Mouse (Mus musculus): Measurements from ENCODE around the gene Ctla4. TPM values are rescaled to one million over a fixed set of nuclear protein-coding genes. Genes with fewer than 3 reads are reported as not detected.

Ctla4 gene
- polyA plus RNA-seq, 1 experiment from 2014 or later, result 0.13 TPM

DNA sequence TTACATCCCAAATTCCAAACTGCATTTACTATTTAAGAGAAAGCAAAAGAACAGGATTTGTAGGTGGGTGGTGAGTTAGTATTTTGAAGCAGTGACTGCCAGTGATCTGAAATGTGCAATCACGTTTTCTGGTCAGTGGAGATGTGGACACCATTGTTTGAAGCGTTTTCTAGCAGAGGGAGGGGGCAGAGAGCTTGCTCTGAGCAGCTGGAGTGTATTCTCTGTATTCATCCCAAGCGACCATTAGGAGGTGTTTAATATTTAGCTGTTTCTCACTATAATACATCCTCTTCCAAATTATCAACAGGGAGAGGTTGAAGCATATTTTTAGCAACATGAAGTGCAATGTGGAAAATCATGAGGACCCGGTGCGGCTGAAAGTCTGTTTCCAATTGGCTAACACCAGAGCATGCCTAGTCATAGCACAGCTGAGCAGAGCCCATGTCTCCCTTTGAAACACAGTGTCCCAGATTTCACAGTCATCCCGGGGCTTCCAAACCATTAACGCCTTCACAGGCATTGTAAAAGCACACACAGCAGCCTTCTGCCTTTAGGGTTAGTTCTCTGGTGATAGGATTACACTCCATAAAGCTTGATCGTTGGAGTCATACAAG lies 49.3 kb downstream of the Ctla4 start:
- WGBS, result 35% methylated on average over 8 of the region's 8 CpGs
- ATAC-seq (ENCODE audit: extremely low read depth, insufficient number of reproducible peaks, low FRiP score, low TSS enrichment), result no peak
- H3K27me3 ChIP-seq (replicated peaks), result no peaks in the 10 kb centered on the region

DNA sequence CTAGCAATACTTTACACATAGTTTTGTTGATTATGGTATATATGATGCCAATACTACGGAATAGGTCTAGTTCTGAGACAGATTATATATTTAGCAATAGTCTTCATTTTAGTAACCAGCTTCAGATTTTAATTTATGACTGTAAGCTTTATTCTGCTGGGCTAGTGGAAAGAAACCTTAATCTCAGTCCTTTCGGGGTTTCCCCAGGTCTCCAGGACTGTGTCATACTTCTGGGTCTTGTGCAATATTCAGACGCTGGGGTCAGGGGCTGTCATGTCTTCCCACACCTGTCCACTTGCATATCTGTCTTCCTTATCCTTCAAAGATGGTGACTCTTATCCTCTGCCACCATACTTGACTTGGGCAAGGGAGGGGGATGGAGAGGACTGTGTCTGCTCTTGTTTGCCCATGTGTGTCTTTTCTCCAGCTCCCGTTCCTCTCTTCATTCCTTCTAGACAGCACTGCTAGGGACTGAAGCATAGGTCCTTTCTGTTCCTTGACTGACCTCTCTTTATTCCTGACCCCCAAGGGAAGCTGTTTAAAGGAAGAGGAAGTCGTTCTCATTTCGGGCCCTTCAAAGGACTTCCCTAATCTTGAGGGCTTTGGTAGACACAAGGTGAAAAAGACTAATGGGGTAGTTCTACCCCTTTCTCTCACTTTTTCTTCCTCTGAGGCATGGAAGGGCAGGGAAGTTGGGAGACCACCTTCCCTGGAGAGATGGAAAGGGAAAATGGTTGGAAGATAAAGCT lies 50.3 kb downstream of the Ctla4 start:
- no peak overlapping the region for H3K4me2 ChIP-seq
- no peak for ATAC-seq (ENCODE audit: extremely low read depth, insufficient number of reproducible peaks, low FRiP score, low TSS enrichment)
- H3K4me1 ChIP-seq, result peaks cover 14% of the 10 kb centered on the region
- no peak overlapping the region for H3K27ac ChIP-seq (replicated peaks)
- H3K27me3 ChIP-seq (replicated peaks), result no peaks in the 10 kb centered on the region
- no peaks in the 10 kb centered on the region for H3K9me3 ChIP-seq
- WGBS, result 68% methylated on average over 6 of the region's 6 CpGs
- no peak overlapping the region for H3K4me3 ChIP-seq
- H3K36me3 ChIP-seq, result no peaks in the 10 kb centered on the region
- no peak overlapping the region for H3K9ac ChIP-seq

More for the DNA sequence above, 49.3 kb downstream of the Ctla4 start:
- no peaks in the 10 kb centered on the region for H3K9me3 ChIP-seq
- H3K27ac ChIP-seq (replicated peaks), result peak overlapping the region; percentile 61
- no peaks in the 10 kb centered on the region for H3K36me3 ChIP-seq
- H3K9ac ChIP-seq, result peak overlapping the region; percentile 58; the same call in 1 of the 2 replicates
- peaks cover 14% of the 10 kb centered on the region for H3K4me1 ChIP-seq
- no peak overlapping the region for H3K4me3 ChIP-seq
- H3K4me2 ChIP-seq, result peak overlapping the region; percentile 35

DNA sequence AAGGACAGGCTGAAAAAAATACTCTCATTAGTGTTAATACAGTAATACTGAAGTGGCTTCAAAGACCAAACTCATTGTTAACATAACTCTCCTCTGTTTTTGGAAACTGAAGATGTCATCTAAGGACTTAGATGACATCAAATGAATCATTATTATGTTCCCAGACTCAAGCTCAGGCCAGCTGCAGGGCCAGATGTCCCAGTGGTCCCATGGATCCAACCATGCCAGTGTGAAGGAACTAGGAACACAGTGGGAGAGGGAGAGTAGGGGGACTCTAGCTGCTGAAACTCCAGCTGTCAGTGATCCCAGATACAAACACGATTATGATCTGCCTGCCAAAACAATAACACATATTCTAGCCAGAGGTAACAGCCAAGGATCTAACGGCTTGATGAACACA lies 51.5 kb downstream of the Ctla4 start:
- H3K4me3 ChIP-seq, result no peak overlapping the region
- H3K4me2 ChIP-seq, result no peak overlapping the region
- no peak overlapping the region for H3K27ac ChIP-seq (replicated peaks)
- H3K9ac ChIP-seq, result no peak overlapping the region
- 78% methylated on average over 2 of the region's 2 CpGs for WGBS
- H3K27me3 ChIP-seq (replicated peaks), result no peaks in the 10 kb centered on the region
- no peaks in the 10 kb centered on the region for H3K9me3 ChIP-seq
- no peaks in the 10 kb centered on the region for H3K36me3 ChIP-seq
- ATAC-seq (ENCODE audit: extremely low read depth, insufficient number of reproducible peaks, low FRiP score, low TSS enrichment), result no peak
- H3K4me1 ChIP-seq, result peaks cover 14% of the 10 kb centered on the region

DNA sequence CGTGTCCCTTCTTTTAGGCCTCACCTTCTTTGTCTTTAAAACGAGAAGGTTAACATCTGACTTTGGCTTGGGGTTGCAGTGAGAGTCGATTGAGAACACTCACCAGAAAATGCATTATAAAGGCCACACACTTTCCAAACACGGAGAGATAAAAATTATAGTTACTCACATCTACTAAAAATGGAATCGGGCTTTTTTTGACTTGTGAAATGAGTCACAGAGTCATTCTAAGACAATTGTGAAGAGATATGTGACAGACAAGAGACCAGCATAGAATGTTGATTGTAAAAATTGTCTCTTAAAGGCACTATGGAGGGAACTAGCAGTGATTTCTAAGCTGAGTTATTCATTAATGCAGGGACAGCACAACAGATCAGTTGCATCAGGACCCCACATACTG lies 52.2 kb downstream of the Ctla4 start:
- Histone ChIP-seq H3K27ac (replicated peaks) (no peak overlapping the region), H3K4me1 (peaks cover 14% of the 10 kb centered on the region), H3K36me3 (no peaks in the 10 kb centered on the region), H3K9me3 (no peaks in the 10 kb centered on the region), H3K4me2 (no peak overlapping the region), H3K9ac (no peak overlapping the region), H3K27me3 (replicated peaks) (no peaks in the 10 kb centered on the region), H3K4me3 (no peak overlapping the region)
- WGBS, result 68% methylated on average over 5 of the region's 5 CpGs
- no peak for ATAC-seq (ENCODE audit: extremely low read depth, insufficient number of reproducible peaks, low FRiP score, low TSS enrichment)

DNA sequence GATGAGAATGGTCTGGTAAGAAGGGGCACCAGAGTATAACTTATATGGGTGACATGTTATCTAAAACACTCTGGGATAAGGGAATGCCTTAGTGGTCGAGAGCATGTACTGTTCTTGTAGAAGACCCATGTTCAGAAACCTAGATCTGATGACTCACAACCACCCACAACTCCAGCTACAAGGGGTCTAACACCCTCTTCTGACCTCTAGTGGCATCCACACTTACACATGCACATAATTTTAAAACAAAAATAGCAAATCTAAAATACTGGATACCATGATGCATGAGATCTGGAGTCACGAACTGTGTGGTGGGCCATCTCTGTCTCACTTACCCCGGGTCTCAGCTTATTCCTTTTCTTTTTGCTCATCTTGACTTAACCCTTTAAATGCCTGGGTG lies 53.2 kb downstream of the Ctla4 start:
- no peaks in the 10 kb centered on the region for H3K36me3 ChIP-seq
- ATAC-seq (ENCODE audit: extremely low read depth, insufficient number of reproducible peaks, low FRiP score, low TSS enrichment), result no peak
- 70% methylated on average over 3 of the region's 3 CpGs for WGBS

DNA sequence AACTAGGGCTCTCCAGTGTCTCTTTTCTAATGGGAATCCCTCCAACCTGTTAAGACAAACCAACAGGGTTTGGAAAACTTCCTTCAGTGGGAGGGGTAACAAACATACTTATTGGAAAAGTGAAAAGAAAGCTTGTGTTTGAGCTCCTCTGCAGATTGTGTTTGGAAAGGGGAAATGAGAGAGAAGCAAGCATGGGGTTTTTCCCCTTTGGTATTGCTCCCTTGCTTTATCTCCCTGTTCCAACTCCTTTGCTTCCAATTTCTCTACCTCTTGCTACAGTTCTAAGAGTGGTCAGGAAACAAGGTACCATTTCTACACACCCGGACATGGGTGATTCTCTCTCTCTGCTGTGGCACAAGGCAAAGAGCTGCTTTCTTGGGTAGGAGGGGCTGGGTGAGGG lies 53.8 kb downstream of the Ctla4 start:
- 84% methylated on average over 1 of the region's 1 CpGs for WGBS

More for the DNA sequence above, 53.2 kb downstream of the Ctla4 start:
- Histone ChIP-seq H3K27me3 (replicated peaks) (no peaks in the 10 kb centered on the region), H3K4me2 (no peak overlapping the region), H3K27ac (replicated peaks) (no peak overlapping the region), H3K9ac (no peak overlapping the region), H3K9me3 (no peaks in the 10 kb centered on the region), H3K4me1 (peaks cover 14% of the 10 kb centered on the region), H3K4me3 (no peak overlapping the region)

DNA sequence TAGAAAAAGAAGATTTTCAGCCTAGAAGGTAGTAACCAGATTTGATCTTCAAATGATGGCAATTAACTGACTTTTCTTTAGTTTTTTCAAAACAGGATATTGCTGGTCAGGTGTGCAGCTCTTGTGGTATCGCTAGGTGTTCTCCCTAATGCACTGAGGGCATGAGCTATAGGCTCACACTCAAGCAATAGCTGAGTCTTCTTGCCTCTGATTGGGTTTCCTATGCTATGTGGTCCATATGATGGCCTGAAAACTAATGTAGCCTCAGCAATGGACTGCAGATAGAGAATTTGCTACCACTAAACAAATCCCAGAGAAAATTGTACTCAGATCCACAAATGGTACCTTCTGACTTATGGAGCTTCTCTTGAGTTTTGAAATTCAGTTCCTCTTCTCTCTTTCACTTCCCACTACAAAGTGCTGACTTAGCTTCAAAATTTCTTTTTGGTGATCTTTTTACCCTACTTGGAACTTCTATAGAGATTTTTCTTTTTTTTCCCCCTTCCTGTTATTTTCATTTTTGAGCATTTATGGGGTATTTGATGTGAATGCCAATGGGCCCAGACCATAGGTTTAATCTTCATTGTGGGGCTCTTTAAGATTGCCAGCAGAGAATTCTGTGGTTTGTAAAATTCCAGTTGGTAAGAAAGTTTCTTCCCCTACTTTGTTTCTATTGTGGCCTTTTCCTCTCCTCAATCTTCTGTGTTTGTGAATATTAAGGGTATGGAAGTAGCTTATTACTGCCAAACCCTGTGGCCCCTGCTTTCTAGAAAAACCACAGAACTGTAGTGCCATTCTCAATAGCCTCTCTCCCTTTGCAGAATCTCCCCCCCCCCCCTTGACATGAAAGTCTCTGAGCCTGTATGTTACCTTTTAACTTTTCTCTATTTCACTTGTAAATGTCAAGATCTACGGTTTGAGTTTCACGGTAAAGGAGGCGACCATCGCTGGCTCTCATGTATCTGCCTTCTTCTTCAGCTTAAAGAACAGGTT lies 54.6 kb downstream of the Ctla4 start:
- WGBS, result 90% methylated on average over 5 of the region's 5 CpGs
- H3K27me3 ChIP-seq (replicated peaks), result no peaks in the 10 kb centered on the region
- no peak for ATAC-seq (ENCODE audit: extremely low read depth, insufficient number of reproducible peaks, low FRiP score, low TSS enrichment)
- no peak overlapping the region for H3K9ac ChIP-seq
- no peaks in the 10 kb centered on the region for H3K9me3 ChIP-seq
- H3K4me2 ChIP-seq, result no peak overlapping the region
- H3K27ac ChIP-seq (replicated peaks), result no peak overlapping the region
- H3K4me1 ChIP-seq, result peaks cover 9% of the 10 kb centered on the region; the same call in 1 of the 2 replicates
- H3K36me3 ChIP-seq, result no peaks in the 10 kb centered on the region
- H3K4me3 ChIP-seq, result no peak overlapping the region

More for the DNA sequence above, 53.8 kb downstream of the Ctla4 start:
- no peak overlapping the region for H3K4me3 ChIP-seq
- H3K9ac ChIP-seq, result no peak overlapping the region
- H3K27ac ChIP-seq (replicated peaks), result no peak overlapping the region
- H3K4me2 ChIP-seq, result no peak overlapping the region
- no peaks in the 10 kb centered on the region for H3K27me3 ChIP-seq (replicated peaks)
- no peaks in the 10 kb centered on the region for H3K36me3 ChIP-seq
- no peak for ATAC-seq (ENCODE audit: extremely low read depth, insufficient number of reproducible peaks, low FRiP score, low TSS enrichment)
- H3K9me3 ChIP-seq, result no peaks in the 10 kb centered on the region
- peaks cover 10% of the 10 kb centered on the region for H3K4me1 ChIP-seq

DNA sequence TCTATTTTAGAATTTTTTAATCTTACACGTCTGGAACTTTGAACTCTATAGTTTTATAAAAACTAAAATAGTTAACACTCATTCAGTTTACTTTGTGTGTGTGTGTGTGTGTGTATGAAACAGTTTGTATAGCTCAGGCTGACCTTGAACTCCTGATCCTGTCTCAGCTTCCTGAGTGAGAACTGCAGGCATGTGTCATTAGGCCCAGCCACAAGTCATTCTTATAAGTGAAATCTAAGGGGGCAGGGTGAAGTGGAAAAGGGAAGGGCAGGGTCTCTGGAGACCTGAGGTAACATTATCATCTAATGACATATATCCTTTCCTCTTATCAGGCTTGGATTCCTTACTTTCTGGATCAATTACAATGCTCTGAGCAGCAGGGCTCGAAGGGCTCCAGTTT lies 56.1 kb downstream of the Ctla4 start:
- 69% methylated on average over 2 of the region's 2 CpGs for WGBS
- no peak overlapping the region for H3K4me2 ChIP-seq
- H3K4me1 ChIP-seq, result 0 out of 2 replicates have a peak, but pooled peaks cover 5% of the 10 kb centered on the region
- H3K4me3 ChIP-seq, result no peak overlapping the region
- no peaks in the 10 kb centered on the region for H3K27me3 ChIP-seq (replicated peaks)
- no peak overlapping the region for H3K27ac ChIP-seq (replicated peaks)
- no peaks in the 10 kb centered on the region for H3K9me3 ChIP-seq
- H3K9ac ChIP-seq, result no peak overlapping the region
- no peak for ATAC-seq (ENCODE audit: extremely low read depth, insufficient number of reproducible peaks, low FRiP score, low TSS enrichment)
- no peaks in the 10 kb centered on the region for H3K36me3 ChIP-seq

DNA sequence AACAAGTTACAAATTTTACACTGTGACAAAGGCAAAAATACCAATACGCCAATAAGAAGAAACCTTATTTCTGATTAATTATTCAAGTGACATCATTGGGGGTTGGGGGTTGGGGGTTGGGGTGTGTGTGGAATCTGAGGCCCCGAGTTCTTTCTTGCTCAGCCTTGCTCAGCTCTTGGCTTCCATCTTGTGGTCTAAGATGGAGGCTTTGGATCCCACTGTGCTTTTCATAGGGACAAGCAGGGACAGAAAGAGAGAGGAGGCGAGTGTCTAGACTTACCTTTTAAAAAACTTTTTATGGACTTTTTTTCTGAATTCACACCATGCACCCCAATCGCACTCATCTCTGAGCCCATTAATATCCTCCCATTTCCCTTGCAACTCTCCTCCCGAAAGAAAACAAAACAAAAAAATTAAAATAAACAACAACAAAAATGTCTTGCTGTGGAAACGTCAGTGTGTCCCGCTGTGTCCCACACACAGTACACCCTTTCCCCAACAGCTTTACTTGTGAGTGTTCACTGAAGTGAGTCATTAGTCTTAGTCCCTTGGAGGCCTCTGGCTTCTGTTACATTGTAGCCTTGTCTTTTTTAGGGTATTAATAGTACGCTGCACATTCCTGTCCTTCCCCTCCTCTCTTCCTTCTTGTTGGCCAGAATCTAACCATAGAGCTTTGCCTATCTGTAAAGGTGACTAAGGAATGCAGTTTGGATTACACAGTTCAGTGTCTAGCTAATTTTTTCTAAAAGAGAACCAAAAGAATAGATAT lies 59.0 kb downstream of the Ctla4 start:
- no peak for ATAC-seq (ENCODE audit: extremely low read depth, insufficient number of reproducible peaks, low FRiP score, low TSS enrichment)
- no peaks in the 10 kb centered on the region for H3K27me3 ChIP-seq (replicated peaks)
- H3K9me3 ChIP-seq, result no peaks in the 10 kb centered on the region
- no peak overlapping the region for H3K4me2 ChIP-seq
- 65% methylated on average over 8 of the region's 8 CpGs for WGBS
- H3K4me1 ChIP-seq, result 0 out of 2 replicates have a peak, but pooled peaks cover 5% of the 10 kb centered on the region
- no peak overlapping the region for H3K4me3 ChIP-seq
- peak overlapping the region; percentile 33 for H3K27ac ChIP-seq (replicated peaks)
- H3K9ac ChIP-seq, result no peak overlapping the region
- no peaks in the 10 kb centered on the region for H3K36me3 ChIP-seq

DNA sequence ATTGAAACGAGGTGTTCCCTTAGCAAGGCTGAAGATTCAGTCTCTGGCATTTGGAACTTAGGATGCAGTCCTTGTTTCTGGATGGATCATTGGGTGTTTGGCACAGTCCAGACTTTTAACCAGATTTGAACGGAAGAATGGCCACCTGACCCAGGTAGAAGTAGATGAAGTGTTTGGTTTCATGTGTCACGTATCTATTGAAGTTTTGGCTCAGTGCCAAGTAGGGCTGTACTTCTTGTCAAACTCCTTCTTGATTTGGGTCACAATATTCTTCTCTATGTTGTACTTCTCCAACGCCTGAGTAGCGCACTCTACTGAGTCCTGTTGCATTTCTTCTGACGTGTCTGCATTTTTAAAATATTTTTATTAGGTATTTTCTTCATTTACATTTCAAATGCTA lies 61.3 kb downstream of the Ctla4 start:
- no peaks in the 10 kb centered on the region for H3K27me3 ChIP-seq (replicated peaks)
- WGBS, result 79% methylated on average over 6 of the region's 6 CpGs
- no peak overlapping the region for H3K27ac ChIP-seq (replicated peaks)
- no peak overlapping the region for H3K4me2 ChIP-seq
- H3K36me3 ChIP-seq, result no peaks in the 10 kb centered on the region
- no peak overlapping the region for H3K9ac ChIP-seq
- peaks cover 16% of the 10 kb centered on the region for H3K4me1 ChIP-seq
- no peak overlapping the region for H3K4me3 ChIP-seq
- H3K9me3 ChIP-seq, result no peaks in the 10 kb centered on the region
- no peak for ATAC-seq (ENCODE audit: extremely low read depth, insufficient number of reproducible peaks, low FRiP score, low TSS enrichment)
